Mouse (Mus musculus) forebrain, embryonic 13.5 days (tissue): ENCODE measurements around the gene Tmem259. TPM values are rescaled to one million over a fixed set of nuclear protein-coding genes. Genes with fewer than 3 reads are reported as not detected.

ENCODE experiments used
- ATAC-seq: fragments of 200-750 bp; cut with Nextera tagmentation; 2 replicates; pipeline ENCODE4 v1.8.0; 2017
- H3K27ac ChIP-seq: fragments of 300-500 bp; sonication (generic); 2 replicates; pipeline ENCODE4 v1.5.1; 2015; ENCODE audit warnings: inconsistent platforms, mild to moderate bottlenecking, moderate library complexity
- H3K27me3 ChIP-seq: fragments of 300-500 bp; sonication (generic); 2 replicates; pipeline ENCODE4 v1.6.1; 2015; ENCODE audit warnings: mild to moderate bottlenecking, inconsistent platforms
- H3K36me3 ChIP-seq: fragments of 300-500 bp; sonication (generic); 2 replicates; pipeline ENCODE4 v1.6.1; 2015; ENCODE audit warnings: mild to moderate bottlenecking, inconsistent platforms; ENCODE audit not compliant: poor library complexity, severe bottlenecking
- H3K4me1 ChIP-seq: fragments of 300-500 bp; sonication (generic); 2 replicates; pipeline ENCODE4 v1.6.1; 2015; ENCODE audit warnings: inconsistent platforms
- H3K4me2 ChIP-seq: fragments of 300-500 bp; sonication (generic); 2 replicates; pipeline ENCODE4 v1.6.1; 2015; ENCODE audit warnings: inconsistent platforms, mild to moderate bottlenecking, moderate library complexity
- H3K4me3 ChIP-seq: fragments of 300-500 bp; sonication (generic); 2 replicates; pipeline ENCODE4 v1.5.1; 2015; ENCODE audit warnings: mild to moderate bottlenecking, inconsistent platforms
- H3K9ac ChIP-seq: fragments of 300-500 bp; sonication (generic); 2 replicates; pipeline ENCODE4 v1.6.1; 2015; ENCODE audit warnings: mild to moderate bottlenecking, inconsistent platforms
- H3K9me3 ChIP-seq: fragments of 300-500 bp; sonication (generic); replicated peaks from 2 replicates; pipeline ENCODE4 v1.6.1; 2016; ENCODE audit warnings: inconsistent platforms
- WGBS: fragments of 180-500 bp; shearing (Covaris S2); methylation state at CpG from one replicate; pipeline ENCODE4 v1.1.7; 2015; 5-methylcytosine and 5-hydroxymethylcytosine counted together
- polyA plus RNA-seq: library from polyadenylated mRNA; unstranded; fragments of >200 nt; fragmentation: Nextera tagmentation; extraction: Ambion mirVana; gene quantifications from 2 replicates; pipeline ENCODE4 v1.2.1, GENCODE M21; 2015

Tmem259 gene
- polyA plus RNA-seq, 1 experiment from 2014 or later = 12.0 TPM

- WGBS = 81% methylated on average over 16 of the region's 16 CpGs
- Histone ChIP-seq H3K4me1 (peaks cover 25% of the 10 kb centered on the region), H3K9me3 (peaks cover 11% of the 10 kb centered on the region), H3K4me2 (no peak overlapping the region), H3K27ac (no peak overlapping the region), H3K36me3 (no peaks in the 10 kb centered on the region), H3K9ac (no peak overlapping the region), H3K27me3 (peaks cover 30% of the 10 kb centered on the region), H3K4me3 (no peak overlapping the region)
- ATAC-seq = no peak
These were observed 10.4 kb upstream of the Tmem259 start for GRCm38 (mm10) chr10:79994397-79995115.

DNA sequence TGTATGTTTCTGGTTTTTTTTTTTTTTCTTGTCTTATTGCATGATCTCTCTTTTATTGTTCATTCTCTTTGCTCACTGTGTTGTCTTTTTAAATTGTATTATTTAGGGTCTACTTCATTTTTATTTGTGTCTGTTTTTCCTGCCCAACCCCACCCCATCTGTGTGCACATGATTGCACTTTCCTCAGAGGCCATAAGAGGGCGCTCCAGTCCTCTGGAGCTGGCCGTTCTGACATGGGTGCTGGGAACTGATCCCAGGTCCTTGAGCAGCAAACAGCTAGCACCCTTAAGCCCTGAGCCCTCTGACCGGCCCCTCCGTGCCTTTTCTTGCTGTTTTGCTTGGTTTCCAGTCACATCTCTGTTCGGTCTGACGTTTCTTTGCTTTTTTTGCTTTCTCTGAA lies 7.4 kb upstream of the Tmem259 start:
- Histone ChIP-seq H3K36me3 (no peaks in the 10 kb centered on the region), H3K27ac (no peak overlapping the region), H3K4me3 (no peak overlapping the region), H3K4me2 (no peak overlapping the region), H3K27me3 (peaks cover 46% of the 10 kb centered on the region), H3K4me1 (peaks cover 17% of the 10 kb centered on the region), H3K9me3 (peaks cover 11% of the 10 kb centered on the region), H3K9ac (no peak overlapping the region)
- WGBS = 88% methylated on average over 6 of the region's 6 CpGs
- ATAC-seq = no peak

GRCm38 (mm10) chr10:79991099-79991498 lies 7.0 kb upstream of the Tmem259 start:
- peaks cover 22% of the 10 kb centered on the region for H3K4me1 ChIP-seq
- no peak overlapping the region for H3K9ac ChIP-seq
- H3K9me3 ChIP-seq = peaks cover 11% of the 10 kb centered on the region
- ATAC-seq = no peak
- H3K27me3 ChIP-seq = peaks cover 48% of the 10 kb centered on the region
- H3K27ac ChIP-seq = no peak overlapping the region
- 50% methylated on average over 12 of the region's 12 CpGs for WGBS
- no peak overlapping the region for H3K4me2 ChIP-seq
- no peaks in the 10 kb centered on the region for H3K36me3 ChIP-seq
- H3K4me3 ChIP-seq = no peak overlapping the region

- no peak overlapping the region for H3K4me3 ChIP-seq
- H3K27me3 ChIP-seq = peaks cover 48% of the 10 kb centered on the region
- H3K27ac ChIP-seq = no peak overlapping the region
- peaks cover 27% of the 10 kb centered on the region for H3K4me1 ChIP-seq
- H3K36me3 ChIP-seq = no peaks in the 10 kb centered on the region
- H3K4me2 ChIP-seq = peak overlapping the region; percentile 58; the same call in 1 of the 2 replicates
- WGBS = 11% methylated on average over 15 of the region's 15 CpGs
- peaks cover 11% of the 10 kb centered on the region for H3K9me3 ChIP-seq
- H3K9ac ChIP-seq = no peak overlapping the region
- no peak for ATAC-seq
These were observed 5.7 kb upstream of the Tmem259 start for GRCm38 (mm10) chr10:79989870-79990269.

DNA sequence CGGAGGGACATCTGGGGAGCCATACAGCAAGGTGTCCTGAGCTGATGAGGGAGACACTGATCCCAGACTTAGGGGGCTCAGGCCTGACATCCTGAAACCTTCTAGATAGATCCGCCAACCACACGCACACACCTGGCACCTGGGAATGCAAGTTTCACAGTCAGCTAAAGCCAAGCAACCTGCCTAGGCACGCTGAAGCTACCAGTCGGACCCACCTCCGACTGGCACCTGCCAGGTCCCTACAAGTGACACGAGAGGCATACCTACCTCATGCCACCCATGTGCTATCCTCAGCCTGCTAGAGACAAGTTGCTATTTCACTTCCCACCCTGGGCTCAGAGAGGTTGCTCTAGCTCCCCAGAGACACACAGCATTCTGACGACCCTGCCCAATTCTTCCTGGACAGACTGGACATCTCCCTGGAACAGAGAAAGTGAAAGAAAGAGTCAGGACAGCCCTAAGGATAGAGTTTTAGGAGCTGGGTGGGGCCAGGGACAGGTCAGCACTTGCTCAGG lies 5.2 kb upstream of the Tmem259 start:
- H3K9ac ChIP-seq = no peak overlapping the region
- no peak for ATAC-seq
- peak overlapping the region; percentile 42; the same call in 1 of the 2 replicates for H3K4me3 ChIP-seq
- H3K9me3 ChIP-seq = peaks cover 11% of the 10 kb centered on the region
- WGBS = 29% methylated on average over 8 of the region's 8 CpGs
- H3K27me3 ChIP-seq = peaks cover 48% of the 10 kb centered on the region
- no peak overlapping the region for H3K27ac ChIP-seq
- no peaks in the 10 kb centered on the region for H3K36me3 ChIP-seq
- peaks cover 24% of the 10 kb centered on the region for H3K4me1 ChIP-seq
- peak overlapping the region; percentile 58; the same call in 1 of the 2 replicates for H3K4me2 ChIP-seq

DNA sequence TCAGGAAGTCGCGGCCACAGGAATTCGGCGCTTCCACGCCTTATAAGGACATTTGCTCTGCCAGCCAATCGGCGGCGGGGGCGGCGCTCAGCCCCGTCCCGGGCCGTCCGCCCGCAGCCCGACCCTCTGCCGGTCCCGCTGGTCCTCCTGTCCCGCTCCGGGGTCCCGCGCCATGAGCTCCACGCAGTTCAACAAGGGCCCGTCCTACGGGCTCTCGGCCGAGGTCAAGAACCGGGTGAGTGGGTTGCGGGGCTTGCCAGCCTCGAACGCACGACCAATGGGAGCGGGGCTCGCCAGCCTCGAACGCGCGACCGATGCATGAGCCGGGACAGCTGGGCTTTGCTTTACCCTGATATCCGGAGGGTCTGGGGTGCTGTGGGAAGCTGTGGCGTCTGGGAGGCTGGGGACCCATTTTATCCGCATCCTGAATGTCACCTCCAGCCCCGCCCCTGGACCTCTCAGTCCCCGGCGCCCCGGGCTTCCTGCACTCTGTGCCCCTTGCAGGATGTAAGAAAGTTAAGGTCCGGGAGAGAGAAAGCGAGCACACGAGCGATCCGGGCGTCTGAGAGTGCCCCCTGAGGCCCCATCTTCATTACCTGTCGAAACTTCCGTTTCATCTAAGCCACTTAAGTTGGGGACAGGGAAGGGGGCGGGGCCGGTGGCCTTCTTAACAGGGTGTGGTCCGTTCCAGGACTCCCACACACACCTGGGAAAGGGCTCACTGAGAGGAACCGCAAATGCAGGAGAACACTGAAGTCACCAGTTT lies 4.6 kb upstream of the Tmem259 start, which contains the start of gene Cnn2:
Cnn2 (plus strand) TSS at position 79 of the 766 bp plus-strand sequence.
- H3K27ac ChIP-seq = no peak within 1 kb of the TSS
- ATAC-seq = no peak
- WGBS = 2% methylated on average over 42 of the region's 59 CpGs
- peak within 1 kb of the TSS; percentile 42 for H3K4me3 ChIP-seq
- peak within 1 kb of the TSS; percentile 58 for H3K4me2 ChIP-seq
- H3K27me3 ChIP-seq = peaks cover 48% of the 10 kb centered on the region
- H3K36me3 ChIP-seq = no peaks in the 10 kb centered on the region
- peak within 1 kb of the TSS; percentile 60 for H3K9ac ChIP-seq
- peaks cover 22% of the 10 kb centered on the region for H3K4me1 ChIP-seq
- H3K9me3 ChIP-seq = peaks cover 11% of the 10 kb centered on the region

DNA sequence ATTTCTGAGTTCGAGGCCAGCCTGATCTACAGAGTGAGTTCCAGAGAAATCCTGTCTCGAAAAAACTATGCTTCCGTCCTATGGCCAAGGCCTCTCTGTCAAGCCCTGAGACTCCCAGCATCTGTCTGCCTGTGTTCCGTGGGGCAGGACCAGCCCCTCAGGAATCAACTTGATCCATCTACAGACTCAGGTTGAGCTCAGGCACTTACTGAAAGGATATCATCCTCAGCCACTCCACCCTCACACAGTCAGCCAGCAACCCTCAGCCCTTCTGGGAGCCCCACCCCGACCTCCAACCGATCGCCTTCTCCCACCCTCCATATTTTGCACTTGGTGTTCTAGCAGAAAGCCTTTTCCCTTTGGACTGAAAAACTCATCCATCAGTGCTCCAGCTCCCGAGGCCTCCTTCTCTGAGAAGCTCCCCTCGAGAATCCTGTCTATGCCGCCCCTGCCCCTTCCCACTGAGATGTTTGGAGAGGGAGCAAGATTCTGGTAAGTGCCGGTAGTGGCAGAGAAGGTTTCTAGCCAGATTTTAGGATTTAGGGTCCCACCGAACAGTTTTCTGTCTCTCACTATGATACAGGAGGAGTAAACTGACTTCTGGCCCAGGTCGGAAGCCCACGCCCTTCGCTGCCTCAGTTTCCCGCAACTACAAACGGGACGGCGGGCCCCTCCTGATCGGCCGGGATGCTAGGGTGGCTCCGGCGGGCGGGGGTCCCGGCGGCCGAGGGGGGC lies 3.8 kb upstream of the Tmem259 start:
- no peaks in the 10 kb centered on the region for H3K36me3 ChIP-seq
- H3K27ac ChIP-seq = no peak overlapping the region
- H3K4me3 ChIP-seq = peak overlapping the region; percentile 42
- peak overlapping the region; percentile 60 for H3K9ac ChIP-seq
- 11% methylated on average over 27 of the region's 27 CpGs for WGBS
- peak overlapping the region; percentile 58 for H3K4me2 ChIP-seq
- H3K4me1 ChIP-seq = peaks cover 29% of the 10 kb centered on the region
- H3K27me3 ChIP-seq = peaks cover 48% of the 10 kb centered on the region
- H3K9me3 ChIP-seq = peaks cover 11% of the 10 kb centered on the region
- ATAC-seq = no peak

- Histone ChIP-seq H3K4me2 (peak overlapping the region; percentile 86), H3K27me3 (peaks cover 48% of the 10 kb centered on the region), H3K4me1 (peaks cover 36% of the 10 kb centered on the region), H3K9me3 (peaks cover 11% of the 10 kb centered on the region), H3K9ac (0 out of 2 replicates have a peak overlapping the region, but pooled peaks have one; percentile 2), H3K36me3 (no peaks in the 10 kb centered on the region), H3K4me3 (peak overlapping the region; percentile 10; the same call in 1 of the 2 replicates), H3K27ac (no peak overlapping the region)
- WGBS = 2% methylated on average over 11 of the region's 11 CpGs
- no peak for ATAC-seq
These were observed 2.8 kb upstream of the Tmem259 start for GRCm38 (mm10) chr10:79986963-79987362.

GRCm38 (mm10) chr10:79986232-79986878 lies 2.2 kb upstream of the Tmem259 start:
- no peak for ATAC-seq
- H3K4me2 ChIP-seq = peak overlapping the region; percentile 86
- no peaks in the 10 kb centered on the region for H3K36me3 ChIP-seq
- H3K27ac ChIP-seq = peak overlapping the region; percentile 96; the same call in 1 of the 2 replicates
- peaks cover 7% of the 10 kb centered on the region for H3K9me3 ChIP-seq
- peaks cover 42% of the 10 kb centered on the region for H3K4me1 ChIP-seq
- H3K27me3 ChIP-seq = peaks cover 48% of the 10 kb centered on the region
- peak overlapping the region; percentile 80 for H3K4me3 ChIP-seq
- WGBS = 45% methylated on average over 6 of the region's 6 CpGs
- H3K9ac ChIP-seq = peak overlapping the region; percentile 90

DNA sequence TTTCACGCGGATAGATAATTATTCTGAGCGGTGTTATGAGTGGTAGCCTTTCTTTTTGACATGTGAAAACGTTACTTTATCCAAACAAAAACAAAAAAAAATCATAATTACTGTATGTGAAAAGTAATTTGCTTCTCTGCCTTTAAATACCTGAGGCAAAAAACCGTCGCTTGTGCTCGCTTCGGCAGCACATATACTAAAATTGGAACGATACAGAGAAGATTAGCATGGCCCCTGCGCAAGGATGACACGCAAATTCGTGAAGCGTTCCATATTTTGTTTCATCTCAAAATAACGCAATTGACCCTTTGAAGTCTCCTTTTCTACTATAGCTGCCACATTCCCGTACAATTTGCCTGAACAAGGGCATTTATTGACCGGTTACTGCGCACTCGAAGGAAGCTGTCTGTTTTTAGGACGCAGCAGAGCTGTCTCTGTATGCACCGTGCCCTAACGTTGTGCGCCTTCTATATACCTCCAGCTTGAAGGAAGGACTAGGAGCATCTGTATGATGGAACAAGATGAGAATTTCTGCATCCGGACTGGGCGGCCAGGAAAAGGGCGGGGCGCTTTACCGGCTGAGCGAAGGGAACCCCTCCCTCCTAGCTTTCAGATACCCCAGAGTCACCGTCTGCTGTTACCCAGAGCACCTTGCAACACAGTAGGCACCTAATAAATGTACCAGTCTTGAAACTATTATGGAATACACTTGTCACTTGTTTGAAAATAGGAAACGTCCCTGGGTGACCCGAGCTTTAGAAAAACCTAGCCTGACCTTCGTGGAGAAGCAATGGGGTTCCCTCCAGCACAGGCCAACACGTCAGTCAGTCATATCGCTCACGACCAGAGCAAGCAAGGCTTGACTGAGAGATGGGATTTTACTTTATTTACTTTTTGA lies 1.5 kb upstream of the Tmem259 start:
- H3K27ac ChIP-seq = peak overlapping the region; percentile 96
- H3K4me1 ChIP-seq = peaks cover 48% of the 10 kb centered on the region
- no peaks in the 10 kb centered on the region for H3K9me3 ChIP-seq
- ATAC-seq = 0 out of 2 replicates have a peak, but pooled peaks have one; percentile 11
- H3K27me3 ChIP-seq = peaks cover 40% of the 10 kb centered on the region
- 5% methylated on average over 35 of the region's 35 CpGs for WGBS
- peak overlapping the region; percentile 86 for H3K4me2 ChIP-seq
- H3K9ac ChIP-seq = peak overlapping the region; percentile 90
- 0 out of 2 replicates have a peak, but pooled peaks cover 6% of the 10 kb centered on the region for H3K36me3 ChIP-seq
- peak overlapping the region; percentile 80 for H3K4me3 ChIP-seq
